Mouse (Mus musculus) spleen, embryonic (tissue): ENCODE measurements around the gene Nudcd3.

Experiments used
- CTCF ChIA-PET: fragments of 350-600 bp; sonication (Branson Sonifier 250); formaldehyde crosslinking; loops from one replicate; lab custom pipeline; 2022; lab: Charles Lee

Gene Nudcd3

GRCm38 (mm10) chr11:6200087-6200569 is at the start of gene Nudcd3:
Gene Nudcd3 (minus strand): TSS chr11:6200415.
- CTCF ChIA-PET: no interaction called here

GRCm38 (mm10) chr11:6244707-6245106 is 44.5 kb upstream of the Nudcd3 start:
- CTCF ChIA-PET: interaction anchor here (0.7 kb wide), 1 partner anchor 30 kb away, joined by 3 read pairs; no protein-coding TSS in a partner anchor

GRCm38 (mm10) chr11:6233025-6233424 is 32.8 kb upstream of the Nudcd3 start:
- CTCF ChIA-PET: no interaction called here

GRCm38 (mm10) chr11:6230012-6230411 is 29.8 kb upstream of the Nudcd3 start, which contains the start of gene Npc1l1:
Gene Npc1l1 (minus strand): TSS chr11:6230143.
- CTCF ChIA-PET: no interaction called here

GRCm38 (mm10) chr11:6224541-6225229 is 24.5 kb upstream of the Nudcd3 start:
- CTCF ChIA-PET: no interaction called here

- CTCF ChIA-PET: no interaction called here
Measured at GRCm38 (mm10) chr11:6222187-6222586, 22.0 kb upstream of the Nudcd3 start.

GRCm38 (mm10) chr11:6219967-6220366 is 19.8 kb upstream of the Nudcd3 start:
- CTCF ChIA-PET: no interaction called here

- CTCF ChIA-PET: no interaction called here
Measured at GRCm38 (mm10) chr11:6218189-6218896, 18.1 kb upstream of the Nudcd3 start.

- CTCF ChIA-PET: interaction anchor here (0.5 kb wide), 1 partner anchor 141 kb away, joined by 3 read pairs; no protein-coding TSS in a partner anchor
Measured at GRCm38 (mm10) chr11:6216834-6217233, 16.6 kb upstream of the Nudcd3 start.

GRCm38 (mm10) chr11:6208158-6208557 is 7.9 kb upstream of the Nudcd3 start:
- CTCF ChIA-PET: no interaction called here

GRCm38 (mm10) chr11:6207090-6207489 is 6.9 kb upstream of the Nudcd3 start:
- CTCF ChIA-PET: no interaction called here

- CTCF ChIA-PET: no interaction called here
Measured at GRCm38 (mm10) chr11:6200570-6200969, 355 bp upstream of the Nudcd3 start.

- CTCF ChIA-PET: no interaction called here
Measured at GRCm38 (mm10) chr11:6199410-6200086, 667 bp downstream of the Nudcd3 start, which contains the start of gene A730071L15Rik. Gene A730071L15Rik (plus strand): TSS chr11:6200029.

- CTCF ChIA-PET: interaction anchor here (0.6 kb wide), 1 partner anchor 135 kb away, joined by 3 read pairs; no protein-coding TSS in a partner anchor
Measured at GRCm38 (mm10) chr11:6198449-6198848, 1.8 kb downstream of the Nudcd3 start.

- CTCF ChIA-PET: no interaction called here
Measured at GRCm38 (mm10) chr11:6196780-6197179, 3.4 kb downstream of the Nudcd3 start.

- CTCF ChIA-PET: interaction anchor here (1.3 kb wide), 1 partner anchor 192 kb away, joined by 3 read pairs; no protein-coding TSS in a partner anchor
Measured at GRCm38 (mm10) chr11:6187878-6188277, 12.3 kb downstream of the Nudcd3 start.

- CTCF ChIA-PET: interaction anchor here (1.3 kb wide), 1 partner anchor 192 kb away, joined by 3 read pairs; no protein-coding TSS in a partner anchor
Measured at GRCm38 (mm10) chr11:6187399-6187798, 12.8 kb downstream of the Nudcd3 start.

GRCm38 (mm10) chr11:6184202-6184935 is 15.8 kb downstream of the Nudcd3 start:
- CTCF ChIA-PET: interaction anchor here (0.6 kb wide), 1 partner anchor 1128 kb away, joined by 4 read pairs; no protein-coding TSS in a partner anchor

GRCm38 (mm10) chr11:6183246-6183645 is 17.0 kb downstream of the Nudcd3 start:
- CTCF ChIA-PET: interaction anchor here (0.6 kb wide), 1 partner anchor 1709 kb away, joined by 12 read pairs; no protein-coding TSS in a partner anchor

GRCm38 (mm10) chr11:6180811-6181399 is 19.3 kb downstream of the Nudcd3 start:
- CTCF ChIA-PET: no interaction called here
